Mouse (Mus musculus) liver, postnatal 0 days (tissue): ENCODE results near the gene Sorbs1. TPM values are rescaled to one million over a fixed set of nuclear protein-coding genes. Genes with fewer than 3 reads are reported as not detected.

Experiments
- ATAC-seq: fragments of 200-750 bp; cut with Nextera tagmentation; 2 replicates; pipeline ENCODE4 v1.8.0; 2017; ENCODE audit warnings: mild to moderate bottlenecking, moderate library complexity
- DNase-seq: peaks from one replicate; pipeline ENCODE4 v3.0.0-alpha.2; 2016
- H3K27ac ChIP-seq: fragments of 300-500 bp; sonication (generic); 2 replicates; pipeline ENCODE4 v1.5.1; 2014; ENCODE audit warnings: antibody characterized with exemption, moderate library complexity, mild to moderate bottlenecking, low read depth
- H3K27me3 ChIP-seq: fragments of 300-500 bp; sonication (generic); 2 replicates; pipeline ENCODE4 v1.6.1; 2014; ENCODE audit warnings: low read length, control low read depth, mixed read lengths; ENCODE audit not compliant: insufficient read depth
- H3K36me3 ChIP-seq: fragments of 300-500 bp; sonication (generic); replicated peaks from 2 replicates; pipeline ENCODE4 v1.6.1; 2014; ENCODE audit warnings: mild to moderate bottlenecking, control low read depth, low read length, moderate library complexity, mixed read lengths; ENCODE audit not compliant: insufficient read depth
- H3K4me1 ChIP-seq: fragments of 300-500 bp; sonication (generic); 2 replicates; pipeline ENCODE4 v1.6.1; 2014; ENCODE audit warnings: antibody characterized with exemption, mild to moderate bottlenecking, control low read depth; ENCODE audit not compliant: insufficient read depth
- H3K4me2 ChIP-seq: fragments of 300-500 bp; sonication (generic); 2 replicates; pipeline ENCODE4 v1.6.1; 2014; ENCODE audit warnings: low read depth, mild to moderate bottlenecking, low read length, moderate library complexity, mixed read lengths
- H3K4me3 ChIP-seq: fragments of 300-500 bp; sonication (generic); 2 replicates; pipeline ENCODE4 v1.5.1; 2014; ENCODE audit warnings: low read depth, low read length
- H3K9ac ChIP-seq: fragments of 300-500 bp; sonication (generic); replicated peaks from 2 replicates; pipeline ENCODE4 v1.6.1; 2014; ENCODE audit warnings: mild to moderate bottlenecking, moderate library complexity
- H3K9me3 ChIP-seq: fragments of 300-500 bp; sonication (generic); 2 replicates; pipeline ENCODE4 v1.6.1; 2016; ENCODE audit warnings: mild to moderate bottlenecking, control low read depth, low read length, mixed read lengths
- CTCF ChIP-seq: sonication (generic); IDR thresholded peaks from 2 replicates; pipeline ENCODE4 v1.5.1; 2016; ENCODE audit warnings: antibody characterized with exemption, low read depth
- EP300 ChIP-seq: IDR thresholded peaks from 2 replicates; pipeline ENCODE4 v1.6.1; 2016; ENCODE audit warnings: antibody characterized with exemption, low read depth, mild to moderate bottlenecking
- WGBS: fragments of 180-500 bp; shearing (Covaris S2); extraction: QIAGEN DNeasy Blood & Tissue Kit; methylation state at CpG from one replicate; pipeline ENCODE4 v1.1.7; 2014; ENCODE audit not compliant: insufficient replicate concordance; 5-methylcytosine and 5-hydroxymethylcytosine counted together
- polyA plus RNA-seq: library from polyadenylated mRNA; unstranded; fragments of >200 nt; fragmentation: Nextera tagmentation; extraction: Ambion mirVana; gene quantifications from 2 replicates; pipeline ENCODE4 v1.2.1, GENCODE M21; 2015

Sorbs1 gene
- polyA plus RNA-seq, 1 experiment from 2014 or later = 30.4 TPM

GRCm38 (mm10) chr19:40257396-40257795 lies 256.2 kb downstream of the Sorbs1 start:
- Histone ChIP-seq H3K4me3 (no peak overlapping the region), H3K9me3 (no peaks in the 10 kb centered on the region), H3K36me3 (no peaks in the 10 kb centered on the region), H3K4me1 (peaks cover 30% of the 10 kb centered on the region), H3K27ac (peak overlapping the region; percentile 36; the same call in 1 of the 2 replicates), H3K4me2 (no peak overlapping the region), H3K9ac (no peak overlapping the region), H3K27me3 (no peaks in the 10 kb centered on the region)
- TF ChIP-seq CTCF (no peak), EP300 (no peak)
- 29% methylated on average over 4 of the region's 4 CpGs for WGBS
- ATAC-seq = peak; percentile 47
- no peak for DNase-seq

GRCm38 (mm10) chr19:40256376-40257050 lies 257.1 kb downstream of the Sorbs1 start:
- ATAC-seq = no peak
- TF ChIP-seq EP300 (no peak), CTCF (no peak)

GRCm38 (mm10) chr19:40255561-40255960 lies 258.0 kb downstream of the Sorbs1 start:
- no peak for ATAC-seq
- WGBS = 63% methylated on average over 1 of the region's 1 CpGs
- TF ChIP-seq CTCF (no peak), EP300 (no peak)
- Histone ChIP-seq H3K4me1 (peaks cover 21% of the 10 kb centered on the region), H3K9me3 (no peaks in the 10 kb centered on the region), H3K27ac (no peak overlapping the region), H3K27me3 (no peaks in the 10 kb centered on the region), H3K4me3 (no peak overlapping the region), H3K4me2 (no peak overlapping the region), H3K36me3 (peaks cover 9% of the 10 kb centered on the region; the same call in 1 of the 2 replicates), H3K9ac (no peak overlapping the region)
- DNase-seq = no peak

More at GRCm38 (mm10) chr19:40256376-40257050, 257.1 kb downstream of the Sorbs1 start:
- no peak overlapping the region for H3K27ac ChIP-seq
- no peak overlapping the region for H3K4me3 ChIP-seq
- no peak overlapping the region for H3K9ac ChIP-seq
- H3K9me3 ChIP-seq = no peaks in the 10 kb centered on the region
- H3K27me3 ChIP-seq = no peaks in the 10 kb centered on the region
- H3K4me2 ChIP-seq = no peak overlapping the region
- H3K4me1 ChIP-seq = peaks cover 29% of the 10 kb centered on the region
- DNase-seq = no peak
- H3K36me3 ChIP-seq = peaks cover 4% of the 10 kb centered on the region; the same call in 1 of the 2 replicates
- 49% methylated on average over 2 of the region's 2 CpGs for WGBS

GRCm38 (mm10) chr19:40254741-40255140 lies 258.8 kb downstream of the Sorbs1 start:
- DNase-seq = no peak
- TF ChIP-seq CTCF (no peak), EP300 (no peak)
- no peak overlapping the region for H3K9ac ChIP-seq
- no peaks in the 10 kb centered on the region for H3K27me3 ChIP-seq
- H3K4me3 ChIP-seq = no peak overlapping the region
- peaks cover 17% of the 10 kb centered on the region for H3K4me1 ChIP-seq
- no peak overlapping the region for H3K27ac ChIP-seq
- H3K9me3 ChIP-seq = no peaks in the 10 kb centered on the region
- no peak for ATAC-seq
- H3K4me2 ChIP-seq = no peak overlapping the region
- H3K36me3 ChIP-seq = peaks cover 9% of the 10 kb centered on the region; the same call in 1 of the 2 replicates
- 85% methylated on average over 3 of the region's 3 CpGs for WGBS

GRCm38 (mm10) chr19:40253768-40254167 lies 259.8 kb downstream of the Sorbs1 start:
- no peaks in the 10 kb centered on the region for H3K9me3 ChIP-seq
- ATAC-seq = peak; percentile 16; the same call in 1 of the 2 replicates
- DNase-seq = no peak
- no peak overlapping the region for H3K4me2 ChIP-seq
- peaks cover 17% of the 10 kb centered on the region for H3K4me1 ChIP-seq
- no peak overlapping the region for H3K4me3 ChIP-seq
- H3K27me3 ChIP-seq = no peaks in the 10 kb centered on the region
- TF ChIP-seq EP300 (no peak), CTCF (no peak)
- no peak overlapping the region for H3K9ac ChIP-seq
- 59% methylated on average over 13 of the region's 13 CpGs for WGBS
- peaks cover 9% of the 10 kb centered on the region; the same call in 1 of the 2 replicates for H3K36me3 ChIP-seq
- 0 out of 2 replicates have a peak overlapping the region, but pooled peaks have one; percentile 22 for H3K27ac ChIP-seq

GRCm38 (mm10) chr19:40251115-40251514 lies 262.5 kb downstream of the Sorbs1 start:
- 80% methylated on average over 4 of the region's 4 CpGs for WGBS
- ATAC-seq (no peak), DNase-seq (no peak)
- Histone ChIP-seq H3K36me3 (peaks cover 9% of the 10 kb centered on the region; the same call in 1 of the 2 replicates), H3K27me3 (no peaks in the 10 kb centered on the region), H3K27ac (no peak overlapping the region), H3K4me2 (no peak overlapping the region), H3K4me1 (peaks cover 5% of the 10 kb centered on the region), H3K9me3 (no peaks in the 10 kb centered on the region), H3K9ac (no peak overlapping the region), H3K4me3 (no peak overlapping the region)
- TF ChIP-seq EP300 = no peak
- no peak for TF ChIP-seq CTCF
